Mouse (Mus musculus) liver, embryonic 14.5 days (tissue): ENCODE measurements at regions not wholly inside any gene's neighbourhood (a gene's known extent, or its start where the extent isn't known, plus 50 kb on each side); places are given as distances from the start of the nearest gene placed in this dataset.

Experiments used
- ATAC-seq: fragments of 200-750 bp; cut with Nextera tagmentation; 2 replicates; pipeline ENCODE4 v1.8.0; 2017; ENCODE audit warnings: moderate number of reproducible peaks, mild to moderate bottlenecking, moderate library complexity; ENCODE audit not compliant: insufficient read depth
- DNase-seq, 3 experiments: peaks; one replicate each; pipeline ENCODE4 v3.0.0-alpha.2; 2012 to 2013; ENCODE audit warnings: low read depth in 3 of 3, low spot score in 3 of 3
- H3K27ac ChIP-seq: fragments of 300-500 bp; sonication (generic); 2 replicates; pipeline ENCODE4 v1.5.1; 2014; ENCODE audit warnings: moderate library complexity, mild to moderate bottlenecking, control low read depth, inconsistent platforms
- H3K27me3 ChIP-seq: fragments of 300-500 bp; sonication (generic); 2 replicates; pipeline ENCODE4 v1.6.1; 2014; ENCODE audit warnings: mild to moderate bottlenecking, low read length, moderate library complexity; ENCODE audit not compliant: control insufficient read depth, insufficient read depth
- H3K36me3 ChIP-seq: fragments of 300-500 bp; sonication (generic); replicated peaks from 2 replicates; pipeline ENCODE4 v1.6.1; 2014; ENCODE audit warnings: low read depth; ENCODE audit not compliant: control insufficient read depth, insufficient read depth
- H3K4me1 ChIP-seq, 2 experiments: fragments of 200-500 bp in 1 of 2; fragments of 300-500 bp in 1 of 2; sonication (generic) in 1 of 2; replicated peaks; 2 replicates each; pipeline ENCODE4 v1.6.1; 2012 to 2014; ENCODE audit warnings: antibody characterized with exemption in 1 of 2, inconsistent platforms in 1 of 2, low read length in 1 of 2; ENCODE audit not compliant: control insufficient read depth in 2 of 2, insufficient read depth in 2 of 2
- H3K4me2 ChIP-seq: fragments of 300-500 bp; sonication (generic); 2 replicates; pipeline ENCODE4 v1.6.1; 2014; ENCODE audit warnings: low read depth, mild to moderate bottlenecking, control low read depth, moderate library complexity
- H3K4me3 ChIP-seq, 2 experiments: fragments of 200-500 bp in 1 of 2; fragments of 300-500 bp in 1 of 2; sonication (generic) in 1 of 2; 2 replicates each; pipeline ENCODE4 v1.5.1; 2012 to 2014; ENCODE audit warnings: low read depth in 2 of 2, low read length in 2 of 2, mild to moderate bottlenecking in 2 of 2, control low read depth in 1 of 2, inconsistent platforms in 1 of 2, moderate library complexity in 1 of 2; ENCODE audit not compliant: insufficient read depth in 1 of 2
- H3K9ac ChIP-seq: fragments of 300-500 bp; sonication (generic); replicated peaks from 2 replicates; pipeline ENCODE4 v1.6.1; 2014; ENCODE audit warnings: mild to moderate bottlenecking, control low read depth, moderate library complexity
- H3K9me3 ChIP-seq: fragments of 300-500 bp; sonication (generic); 2 replicates; pipeline ENCODE4 v1.6.1; 2016; ENCODE audit warnings: low read length, mixed read lengths; ENCODE audit not compliant: control insufficient read depth
- CTCF ChIP-seq: IDR thresholded peaks from 2 replicates; pipeline ENCODE4 v1.5.1; 2016; ENCODE audit warnings: antibody characterized with exemption, low read depth, control low read depth
- EP300 ChIP-seq: IDR thresholded peaks from 2 replicates; pipeline ENCODE4 v1.6.1; 2016; ENCODE audit warnings: antibody characterized with exemption, low read depth
- WGBS: fragments of 180-500 bp; shearing (Covaris S2); extraction: QIAGEN DNeasy Blood & Tissue Kit; methylation state at CpG from one replicate; pipeline ENCODE4 v1.1.7; 2014; ENCODE audit not compliant: insufficient replicate concordance; 5-methylcytosine and 5-hydroxymethylcytosine counted together

DNA sequence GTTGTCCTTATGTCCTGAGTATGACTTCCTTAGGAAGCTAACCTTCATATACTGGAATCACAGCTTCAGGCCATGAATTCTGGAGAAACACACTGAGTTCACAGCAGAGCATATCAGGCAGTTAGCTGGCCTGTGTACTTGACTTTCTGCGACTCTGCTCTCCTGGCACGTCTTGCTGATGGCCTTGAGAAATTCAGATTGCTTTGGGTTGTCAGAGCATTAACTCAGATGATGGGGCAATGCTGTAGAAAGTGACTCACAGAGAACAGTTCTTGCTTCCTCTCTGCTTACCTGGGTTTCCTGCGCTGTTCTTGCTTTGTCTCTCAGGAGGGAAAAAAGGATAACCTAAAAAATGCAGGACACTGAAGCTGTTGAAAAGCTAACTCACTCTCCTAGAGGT, 187.3 kb downstream of the Usp46 start:
- no peak for TF ChIP-seq EP300
- no peak for TF ChIP-seq CTCF
- WGBS: 50% methylated on average over 3 of the region's 3 CpGs
- H3K9ac ChIP-seq: no peak overlapping the region
- no peak overlapping the region for H3K27ac ChIP-seq
- H3K36me3 ChIP-seq: no peaks in the 10 kb centered on the region
- ATAC-seq (no peak), DNase-seq (no peak)
- H3K4me2 ChIP-seq: no peak overlapping the region
- no peaks in the 10 kb centered on the region for H3K9me3 ChIP-seq
- H3K27me3 ChIP-seq: no peaks in the 10 kb centered on the region
- H3K4me1 ChIP-seq: no peaks in the 10 kb centered on the region
- no peak overlapping the region for H3K4me3 ChIP-seq

DNA sequence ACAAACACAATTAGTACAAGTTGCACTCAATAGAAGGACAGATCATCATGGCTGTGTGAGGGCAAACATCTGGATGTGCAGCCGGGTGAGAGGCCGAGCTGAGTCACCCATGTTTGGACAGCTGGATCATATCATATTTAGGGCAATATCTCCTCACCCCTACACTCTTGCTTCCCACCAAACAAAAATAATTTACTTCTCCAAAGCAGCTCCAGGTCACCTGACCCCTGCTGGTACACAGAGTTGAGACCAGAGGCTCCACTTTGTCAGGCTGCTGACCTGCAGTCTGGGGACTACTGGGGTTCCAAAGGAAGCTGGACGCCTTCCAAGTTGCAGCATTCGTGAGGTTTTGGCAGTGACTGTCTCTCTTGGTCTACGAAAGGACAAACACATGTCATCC, 186.3 kb downstream of the Usp46 start:
- Histone ChIP-seq H3K27me3 (no peaks in the 10 kb centered on the region), H3K4me1 (no peaks in the 10 kb centered on the region), H3K9ac (no peak overlapping the region), H3K9me3 (no peaks in the 10 kb centered on the region), H3K36me3 (no peaks in the 10 kb centered on the region), H3K27ac (no peak overlapping the region), H3K4me2 (no peak overlapping the region), H3K4me3 (no peak overlapping the region)
- WGBS: 55% methylated on average over 5 of the region's 5 CpGs
- no peak for TF ChIP-seq CTCF
- no peak for TF ChIP-seq EP300
- DNase-seq (no peak), ATAC-seq (no peak)

DNA sequence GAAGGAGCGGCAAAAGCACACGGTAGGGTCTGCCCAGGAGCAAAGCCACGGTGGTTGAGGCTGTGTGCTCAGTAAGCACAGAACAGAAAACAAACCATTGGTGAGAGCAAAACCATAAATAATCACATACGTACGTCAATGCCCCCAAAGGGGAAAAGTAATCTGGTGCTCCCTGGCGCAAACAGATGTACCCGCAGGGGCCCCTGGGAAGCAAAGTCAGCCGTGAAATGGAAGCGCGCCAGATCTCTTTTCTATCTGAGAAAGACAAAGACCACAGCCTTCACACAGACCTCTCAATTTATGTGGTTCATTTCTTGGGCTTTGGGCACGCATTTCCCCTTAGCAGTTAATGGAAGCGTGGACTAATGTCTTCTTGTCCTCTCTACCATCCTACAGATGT, 183.2 kb downstream of the Usp46 start:
- Histone ChIP-seq H3K4me2 (no peak overlapping the region), H3K9ac (no peak overlapping the region), H3K9me3 (no peaks in the 10 kb centered on the region), H3K27ac (no peak overlapping the region), H3K36me3 (no peaks in the 10 kb centered on the region), H3K4me1 (no peaks in the 10 kb centered on the region), H3K4me3 (no peak overlapping the region), H3K27me3 (no peaks in the 10 kb centered on the region)
- DNase-seq (no peak), ATAC-seq (no peak)
- 75% methylated on average over 12 of the region's 12 CpGs for WGBS
- TF ChIP-seq EP300: no peak
- no peak for TF ChIP-seq CTCF

DNA sequence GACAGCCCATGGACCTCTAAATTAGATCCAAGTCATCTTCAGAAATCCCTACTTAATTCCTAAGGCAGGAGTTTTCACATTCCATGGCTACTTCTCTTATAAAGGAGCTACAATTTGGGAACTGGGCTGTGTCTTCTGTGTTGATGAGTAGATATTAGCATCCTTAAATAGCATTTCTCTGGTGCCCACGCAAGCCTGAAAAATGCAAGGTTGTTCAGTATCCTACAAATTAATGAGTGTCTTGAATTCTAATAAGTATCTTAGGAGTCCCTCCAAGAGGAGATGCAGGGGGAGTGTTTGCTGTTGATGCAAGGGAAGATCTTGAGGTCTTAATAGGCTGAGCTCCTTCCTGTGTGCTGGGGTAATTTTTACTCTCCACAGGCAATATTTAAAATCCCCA, 182.5 kb downstream of the Usp46 start:
- Histone ChIP-seq H3K9me3 (no peaks in the 10 kb centered on the region), H3K27me3 (no peaks in the 10 kb centered on the region), H3K9ac (no peak overlapping the region), H3K4me3 (no peak overlapping the region), H3K36me3 (no peaks in the 10 kb centered on the region), H3K4me1 (no peaks in the 10 kb centered on the region), H3K4me2 (no peak overlapping the region), H3K27ac (no peak overlapping the region)
- TF ChIP-seq CTCF (no peak), EP300 (no peak)
- ATAC-seq (no peak), DNase-seq (no peak)
- 76% methylated on average over 1 of the region's 1 CpGs for WGBS

DNA sequence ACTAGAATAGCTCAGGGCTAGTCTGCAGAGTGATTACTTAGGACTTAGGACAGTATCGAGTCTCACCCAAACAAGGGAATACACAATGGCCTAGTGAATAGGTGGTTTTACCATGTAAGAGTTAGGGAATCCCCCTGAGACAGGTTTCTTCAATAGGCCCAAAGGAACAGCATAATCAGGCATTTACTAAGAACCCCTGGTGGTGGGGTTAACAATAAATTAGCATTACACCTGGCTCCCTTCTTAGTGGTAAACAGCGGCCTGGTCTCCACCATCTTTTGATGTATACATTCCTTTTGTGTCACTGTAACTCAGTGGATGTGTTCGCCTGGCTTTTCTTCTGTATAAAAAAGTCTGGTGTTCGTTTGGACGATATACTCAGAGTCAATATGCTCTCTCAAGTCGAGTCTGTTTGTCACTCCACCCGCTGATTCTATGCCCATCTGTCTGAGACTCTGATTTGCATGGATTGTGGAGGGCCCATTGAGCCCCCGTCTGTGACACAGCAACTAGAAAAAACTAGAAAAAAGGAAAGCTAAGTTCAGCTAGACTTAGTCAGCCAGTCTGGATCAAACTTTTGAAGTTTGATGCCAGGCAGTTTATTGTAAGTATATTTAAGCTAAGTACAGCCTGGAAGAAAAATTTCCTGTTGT, 180.8 kb downstream of the Usp46 start:
- TF ChIP-seq CTCF (no peak), EP300 (no peak)
- H3K9ac ChIP-seq: no peak overlapping the region
- ATAC-seq (no peak), DNase-seq (no peak)
- H3K4me1 ChIP-seq: no peaks in the 10 kb centered on the region
- WGBS: 66% methylated on average over 8 of the region's 8 CpGs
- H3K36me3 ChIP-seq: no peaks in the 10 kb centered on the region
- H3K27ac ChIP-seq: no peak overlapping the region
- H3K4me3 ChIP-seq: no peak overlapping the region
- H3K27me3 ChIP-seq: no peaks in the 10 kb centered on the region
- H3K4me2 ChIP-seq: no peak overlapping the region
- no peaks in the 10 kb centered on the region for H3K9me3 ChIP-seq
